Mouse (Mus musculus) liver (tissue): ENCODE data around the gene Ing3.
A peak's percentile ranks its signal among the peaks of the same experiment; 100 is the strongest.

Experiments used
- DNase-seq: peaks from one replicate; pipeline ENCODE4 v3.0.0-alpha.2; 2020; ENCODE audit warnings: mixed read lengths

Ing3 gene

GRCm38 (mm10) chr6:21949226-21949731 lies at the start of gene Ing3:
Gene Ing3, plus strand, starts transcription at chr6:21949571.
- peak; percentile 97 for DNase-seq

DNA sequence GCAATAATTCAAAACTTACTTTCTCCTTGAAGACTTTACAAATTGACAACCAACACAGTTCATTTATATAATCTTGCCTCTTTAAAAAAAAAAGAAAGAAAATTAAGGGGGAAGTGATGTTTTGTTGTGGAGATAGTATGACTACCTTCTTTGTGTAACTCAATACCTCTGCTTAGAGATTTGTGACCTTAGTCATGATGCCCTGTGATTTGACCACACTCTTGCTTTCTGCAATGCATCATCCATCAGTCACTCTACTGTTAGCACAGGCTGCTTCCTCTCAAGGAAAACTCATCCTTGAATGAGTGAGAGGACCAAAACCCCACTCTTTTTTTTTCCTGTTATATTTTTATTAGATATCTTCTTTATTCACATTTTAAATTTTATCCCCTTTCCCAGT lies 39.7 kb upstream of the Ing3 start:
- no peak for DNase-seq

DNA sequence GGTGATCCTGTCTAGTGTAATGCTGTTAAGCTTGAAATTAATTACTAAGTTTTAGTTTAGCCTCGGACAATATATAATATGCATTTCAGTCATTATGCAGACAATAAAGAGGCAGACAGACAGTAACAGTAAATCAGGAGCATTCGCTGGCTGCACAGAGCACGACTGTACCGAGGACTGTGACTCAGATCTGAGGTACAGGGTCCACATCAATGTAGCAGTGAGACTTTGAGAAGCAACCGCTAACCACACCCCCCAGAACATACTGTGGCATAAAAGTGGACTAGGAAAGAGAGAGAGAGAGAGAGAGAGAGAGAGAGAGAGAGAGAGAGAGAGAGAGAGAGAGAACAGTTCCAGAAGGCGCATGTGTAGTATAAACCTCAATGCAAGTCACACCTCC lies 38.6 kb upstream of the Ing3 start:
- DNase-seq, result no peak

DNA sequence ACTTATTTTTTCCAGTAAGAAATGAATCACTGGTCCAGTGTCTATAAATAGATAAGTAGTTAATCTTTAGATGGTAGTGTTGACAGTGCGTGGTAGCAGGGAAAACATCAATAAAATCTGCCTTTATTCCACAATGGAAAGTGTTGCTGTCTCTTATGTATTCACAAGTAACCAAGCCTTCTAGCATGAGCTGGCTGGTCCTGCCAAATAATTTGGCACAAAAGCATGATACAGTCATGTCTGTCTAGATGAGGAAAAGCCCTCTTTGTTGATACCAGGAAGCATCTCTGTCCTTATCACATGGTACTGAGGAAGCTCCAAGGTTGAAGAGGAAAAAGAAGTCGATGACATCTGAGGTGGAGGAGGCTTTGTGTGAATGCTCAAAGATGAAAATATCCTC lies 32.8 kb upstream of the Ing3 start:
- no peak for DNase-seq

- DNase-seq, result no peak
Observed at GRCm38 (mm10) chr6:21924150-21924549, 25.2 kb upstream of the Ing3 start.

DNA sequence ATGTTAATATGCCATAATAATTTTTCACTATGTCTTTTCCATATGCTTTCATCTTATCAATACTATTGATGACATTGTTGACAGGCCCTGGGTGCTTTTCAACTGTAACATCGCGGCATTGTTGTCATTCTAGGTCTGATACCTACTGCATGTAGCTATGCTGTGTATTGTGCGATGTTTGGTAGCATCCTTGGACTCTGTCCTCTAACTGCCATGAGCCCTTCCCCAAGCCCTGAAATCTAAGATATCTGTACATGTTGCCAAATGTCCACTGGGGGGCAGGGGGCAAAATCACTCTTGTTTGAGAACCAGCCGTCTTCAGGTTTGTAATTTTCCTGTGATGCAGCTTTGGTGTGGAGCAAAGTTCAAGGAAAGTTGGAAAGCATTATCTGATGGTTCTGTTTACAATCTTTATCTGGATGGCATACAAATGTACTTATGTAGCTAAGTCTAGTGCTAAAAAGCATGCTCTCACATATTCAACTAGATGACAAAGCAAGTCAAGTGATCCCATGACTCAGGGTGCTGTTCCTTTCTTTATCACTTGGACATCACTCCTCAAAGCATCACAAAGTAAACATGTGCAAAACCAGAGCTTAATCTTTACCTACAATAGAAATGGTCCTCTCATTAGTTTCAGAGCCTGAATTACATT lies 11.3 kb upstream of the Ing3 start:
- DNase-seq, result no peak

DNA sequence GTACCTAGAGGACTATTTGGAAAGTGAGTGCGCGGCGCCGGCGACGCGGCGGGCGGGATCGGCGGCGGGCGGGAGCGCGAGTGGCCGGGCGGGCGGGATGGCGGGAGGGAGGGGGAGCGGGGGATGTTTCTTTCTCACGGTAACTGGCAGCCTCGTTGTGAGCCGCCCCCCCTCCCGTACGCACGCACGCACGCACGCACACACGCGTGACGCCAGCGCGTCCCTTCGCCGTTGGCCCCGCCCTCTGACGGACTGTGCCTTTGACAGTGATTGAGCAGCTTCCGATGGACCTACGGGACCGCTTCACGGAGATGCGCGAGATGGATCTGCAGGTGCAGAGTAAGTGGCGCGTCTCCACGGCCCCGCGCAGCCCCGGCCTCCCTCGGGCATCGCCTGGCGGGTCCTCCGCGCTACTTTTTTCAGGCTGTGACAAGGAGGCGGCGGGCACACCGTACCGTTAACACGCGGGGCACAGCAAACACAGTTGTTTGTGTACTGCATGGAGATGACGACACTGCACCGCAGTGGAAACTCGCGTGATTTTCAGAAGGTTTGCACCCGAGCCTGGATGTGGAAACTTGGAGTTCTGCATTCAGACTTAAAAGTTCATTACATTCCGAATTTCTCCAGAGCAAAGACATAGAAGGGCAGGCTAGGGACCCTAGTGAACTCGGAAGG lies 539 bp downstream of the Ing3 start:
- peak; percentile 98 for DNase-seq

DNA sequence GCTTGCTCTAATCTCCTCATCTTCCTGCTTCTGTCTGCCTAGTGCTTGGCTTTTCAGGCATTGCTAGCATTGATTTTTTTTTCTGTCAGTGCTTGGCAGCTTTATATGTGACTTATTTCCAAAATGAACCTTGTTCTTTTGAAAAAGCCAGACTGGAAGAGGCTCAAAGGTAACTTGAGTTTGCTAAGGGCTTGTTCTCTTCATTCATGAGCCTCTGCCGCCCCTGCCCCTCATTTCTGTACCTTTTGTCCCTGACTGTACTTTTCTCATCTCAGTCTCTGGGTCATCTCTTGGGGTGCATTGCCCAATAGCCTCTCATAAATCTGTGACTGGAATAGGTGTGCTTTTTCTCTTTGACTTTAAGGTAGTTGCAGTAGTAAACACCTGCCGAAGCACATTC lies 1.3 kb downstream of the Ing3 start:
- DNase-seq, result no peak

- no peak for DNase-seq
Observed at GRCm38 (mm10) chr6:21955468-21955867, 6.1 kb downstream of the Ing3 start.

DNA sequence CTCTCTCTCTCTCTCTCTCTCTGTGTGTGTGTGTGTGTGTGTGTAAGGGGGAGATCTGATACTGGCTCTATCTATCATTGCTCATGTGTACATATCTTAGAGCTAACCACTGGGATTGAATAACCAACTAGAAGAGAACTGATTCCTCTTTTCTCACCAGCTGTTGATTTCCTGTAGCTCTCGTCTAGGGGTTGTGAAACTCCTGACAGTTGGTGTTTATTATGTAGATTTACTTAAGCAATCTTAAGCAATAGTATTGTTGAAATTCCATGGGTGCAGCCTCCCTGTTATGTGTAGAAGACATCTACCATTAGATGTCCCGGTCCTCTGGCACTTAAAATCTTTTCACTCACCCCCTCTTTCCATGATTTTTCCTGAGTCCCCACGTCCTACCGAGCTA lies 9.6 kb downstream of the Ing3 start:
- DNase-seq, result no peak

DNA sequence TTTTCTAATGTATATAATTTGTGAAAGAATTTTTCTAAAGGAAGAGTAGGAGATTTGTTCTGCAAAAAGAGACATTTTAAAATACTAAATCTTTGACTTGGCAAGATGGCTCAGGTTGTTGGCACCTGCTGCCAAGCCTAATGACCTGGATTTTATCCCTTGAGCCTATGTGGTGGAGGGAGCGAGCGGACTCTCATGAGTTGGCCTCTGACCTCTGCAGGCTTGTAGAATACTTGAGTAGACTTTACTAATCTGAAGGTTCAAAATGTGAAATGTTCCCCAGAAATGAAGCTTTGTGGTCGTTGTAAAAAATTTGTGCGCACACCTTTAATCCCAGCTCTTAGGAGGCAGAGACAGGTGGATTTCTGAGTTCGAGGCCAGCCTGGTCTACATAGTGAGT lies 10.5 kb downstream of the Ing3 start:
- DNase-seq, result no peak

DNA sequence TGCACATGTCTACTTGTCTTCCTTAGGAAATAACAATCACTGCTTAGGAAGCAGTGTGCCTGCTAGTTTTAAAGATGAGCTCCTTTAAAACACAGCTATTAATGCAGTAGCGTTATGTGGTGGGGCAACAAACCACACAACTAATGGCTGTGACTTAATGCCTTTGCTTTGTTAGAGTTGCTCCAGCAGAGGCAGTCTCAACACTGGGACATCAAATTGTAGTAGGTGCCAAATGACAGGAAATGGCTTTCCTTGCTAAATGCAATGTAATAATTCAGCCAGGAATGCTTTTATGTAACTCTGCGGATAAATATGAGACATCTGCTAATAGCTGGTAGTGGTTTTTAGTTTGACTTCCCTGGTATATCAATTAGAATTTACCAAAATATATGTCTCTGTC lies 28.2 kb downstream of the Ing3 start:
- DNase-seq, result no peak

DNA sequence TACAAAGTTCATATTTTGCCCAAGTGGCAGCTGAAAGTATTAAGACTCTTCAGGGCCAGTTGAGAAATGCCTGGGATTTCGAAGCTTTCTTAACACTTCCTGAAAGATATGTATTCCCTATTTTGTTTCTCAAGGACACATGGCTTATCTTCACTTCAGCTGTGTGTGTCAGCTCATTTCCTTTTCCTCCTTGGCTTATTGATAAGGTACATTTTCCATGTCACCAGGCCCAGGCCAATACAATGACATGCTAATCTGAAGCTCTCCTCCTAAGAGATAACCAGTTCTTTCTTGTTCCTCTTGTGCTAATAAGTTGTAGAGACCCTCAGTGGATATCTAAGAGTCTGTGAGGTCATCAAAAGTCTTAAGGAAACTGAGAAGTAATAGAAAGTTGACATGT lies 31.7 kb downstream of the Ing3 start:
- DNase-seq, result no peak

DNA sequence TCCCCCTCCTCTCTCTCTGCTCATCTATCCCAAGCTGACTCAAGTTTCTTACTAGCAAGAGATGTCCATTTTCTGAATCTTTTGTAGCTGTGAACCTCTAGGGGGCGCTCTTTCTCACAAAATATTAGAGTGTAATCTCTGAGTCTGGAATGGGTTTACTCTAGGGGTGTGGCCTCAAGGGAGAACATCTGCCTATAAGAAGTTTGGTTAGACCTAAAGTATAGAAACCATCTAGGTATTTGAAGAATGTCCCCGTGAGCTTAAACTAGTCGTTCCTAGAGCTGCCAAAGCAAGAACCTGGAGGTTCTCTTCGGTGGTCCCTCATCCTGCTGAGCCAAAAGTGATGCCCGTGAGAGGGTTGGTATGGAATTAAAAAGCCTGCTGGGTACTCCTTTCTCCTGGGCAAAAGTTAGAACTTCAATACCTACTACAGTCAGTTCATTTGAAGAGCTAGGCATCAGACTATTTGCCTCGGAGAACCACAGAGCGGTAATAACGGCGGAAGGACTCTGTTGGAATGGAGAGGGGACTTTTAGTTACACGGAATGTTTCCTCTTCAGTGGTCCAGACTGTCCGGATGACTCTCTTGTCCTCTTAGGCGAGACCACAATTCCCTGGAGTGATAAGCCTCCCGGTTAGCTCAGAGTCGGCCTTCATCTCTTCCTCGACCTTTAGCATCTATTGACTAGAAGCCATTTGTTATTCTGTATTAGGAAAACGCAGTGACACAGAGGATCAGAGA lies 35.8 kb downstream of the Ing3 start:
- peak; percentile 33 for DNase-seq

GRCm38 (mm10) chr6:21985732-21986540 lies 36.6 kb downstream of the Ing3 start, which contains the start of gene Cped1:
Gene Cped1, plus strand, starts transcription at chr6:21985916.
- DNase-seq, result peak; percentile 55

GRCm38 (mm10) chr6:21986660-21987331 lies 37.4 kb downstream of the Ing3 start:
- no peak for DNase-seq

- DNase-seq, result no peak
Observed at GRCm38 (mm10) chr6:21987554-21987953, 38.2 kb downstream of the Ing3 start.

- no peak for DNase-seq
Observed at GRCm38 (mm10) chr6:21988296-21988695, 38.9 kb downstream of the Ing3 start.

GRCm38 (mm10) chr6:21989081-21989480 lies 39.7 kb downstream of the Ing3 start:
- DNase-seq, result no peak

DNA sequence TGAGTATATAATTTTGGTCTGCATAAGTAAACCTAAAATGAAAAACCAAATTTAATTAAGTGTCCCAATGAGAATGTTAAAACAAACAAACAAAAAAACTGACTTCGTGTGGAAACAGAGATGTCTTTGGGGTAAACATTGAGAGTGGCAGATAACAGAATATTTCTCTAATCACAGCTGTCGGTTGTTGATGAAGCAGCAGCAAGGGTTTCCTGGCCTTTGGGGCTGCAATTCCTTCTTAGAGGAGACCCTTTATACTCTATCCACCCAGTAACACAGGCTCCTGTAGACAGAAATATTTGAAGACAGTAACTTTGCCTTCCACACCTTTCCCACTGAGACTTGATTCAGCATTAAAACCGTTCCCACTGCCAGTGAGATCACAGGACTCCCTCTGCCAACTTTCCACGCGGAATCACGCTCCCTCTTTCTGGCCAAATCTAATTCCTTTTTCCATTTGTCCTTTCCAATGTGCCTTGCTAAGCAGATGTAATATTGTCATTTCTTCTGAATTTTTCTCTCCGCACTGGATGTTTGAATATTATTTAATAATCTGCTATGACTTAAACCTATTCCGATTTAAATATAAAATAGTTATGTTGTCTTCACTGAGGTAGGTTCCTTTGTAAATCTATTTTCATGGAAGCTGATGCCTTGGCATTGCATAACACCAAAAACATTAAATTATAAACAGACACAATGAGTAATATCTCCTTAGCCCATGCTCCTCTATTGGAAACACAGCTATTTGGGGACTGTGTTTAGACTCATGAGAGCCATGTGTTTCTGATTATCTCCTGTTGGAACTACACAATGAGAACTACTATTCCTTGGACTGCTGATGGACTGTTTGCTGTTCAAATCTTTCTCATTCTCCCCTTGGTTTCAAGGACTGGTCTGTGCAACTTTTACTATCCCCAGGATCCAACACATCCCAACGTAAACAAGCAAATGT lies 41.1 kb downstream of the Ing3 start:
- DNase-seq, result no peak

DNA sequence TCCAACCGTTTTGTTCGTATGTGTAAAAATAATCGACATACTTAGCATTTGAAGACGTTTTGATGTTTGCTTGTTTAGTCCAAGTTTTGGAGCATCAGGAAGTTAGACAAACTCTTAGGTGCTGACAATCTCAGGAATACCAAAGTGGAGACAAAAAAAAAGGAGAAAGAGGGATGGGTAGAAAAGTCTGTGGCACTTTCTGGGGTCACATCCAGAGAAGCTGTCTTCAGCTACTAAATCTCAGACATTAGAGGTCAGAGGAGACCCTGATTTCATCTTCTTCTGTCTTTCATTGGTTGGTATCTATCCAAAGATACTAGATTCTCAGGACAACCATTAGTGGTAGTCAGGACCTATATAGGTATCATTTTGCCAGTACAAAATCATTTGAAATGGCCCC lies 41.8 kb downstream of the Ing3 start:
- no peak for DNase-seq
